Comparison of ENCODE assay signal across 10 mouse cellular contexts in genomic region chr9:30844079-30844563, GRCm38 (mm10).
DNase-seq lines count a peak whose midpoint lies in the region; ATAC-seq and TF ChIP-seq lines count a peak whose summit lies in the region.
"Had no signal": no experiment of that assay in that cellular context is flagged by ENCODE, and none has a peak within 500 bp of the region (broad histone marks: within the 10 kb centered on the region; RNA-seq: fewer than 3 reads in every experiment).

No protein-coding gene starts in this region.

- WGBS in limb, embryonic 11.5 days: 54% methylated on average over 8 of the region's 8 CpGs
- 61% methylated on average over 8 of the region's 8 CpGs for WGBS in limb, embryonic 10.5 days
- WGBS in heart, adult 2 months: 29% methylated on average over 8 of the region's 8 CpGs
- 18% methylated on average over 7 of the region's 8 CpGs for WGBS in lung, postnatal 0 days
- WGBS in midbrain, embryonic 16.5 days: 77% methylated on average over 8 of the region's 8 CpGs
- WGBS in forebrain, embryonic 15.5 days: 86% methylated on average over 8 of the region's 8 CpGs

- no peaks in the 10 kb centered on the region for H3K4me1 ChIP-seq in limb, embryonic 11.5 days (ENCODE audit: control insufficient read depth, insufficient read depth, low read length)
- peaks cover 16% of the 10 kb centered on the region for H3K4me1 ChIP-seq in limb, embryonic 10.5 days
- H3K4me1 ChIP-seq in heart, adult 2 months (ENCODE audit: control insufficient read depth, insufficient read depth, low read length): peaks cover 7% of the 10 kb centered on the region
- H3K4me1 ChIP-seq in lung, postnatal 0 days (ENCODE audit: insufficient read depth, low read depth, low read length): no peaks in the 10 kb centered on the region
- peaks cover 2% of the 10 kb centered on the region; the same call in 1 of the 2 replicates for H3K4me1 ChIP-seq in midbrain, embryonic 16.5 days (ENCODE audit: control insufficient read depth, insufficient read depth, low read length)
- H3K4me1 ChIP-seq in forebrain, embryonic 15.5 days: peaks cover 5% of the 10 kb centered on the region; the same call in 1 of the 2 replicates
- H3K4me1 ChIP-seq: liver, embryonic 15.5 days had no signal

- peak; percentile 95 for TF ChIP-seq EP300 in heart, adult 2 months (IDR thresholded peaks at IDR 0.05; ENCODE audit: insufficient read depth, low read depth, low read length)
- TF ChIP-seq EP300 in lung, postnatal 0 days (IDR thresholded peaks at IDR 0.05): peak; percentile 89

- no peak overlapping the region for H3K27ac ChIP-seq in limb, embryonic 11.5 days (replicated peaks; ENCODE audit: low read depth, low read length)
- H3K27ac ChIP-seq in limb, embryonic 10.5 days: no peak overlapping the region
- H3K27ac ChIP-seq in heart, adult 2 months: peak overlapping the region; percentile 41; the same call in 1 of the 2 replicates
- no peak overlapping the region for H3K27ac ChIP-seq in lung, postnatal 0 days (ENCODE audit: low read length)
- H3K27ac ChIP-seq in midbrain, embryonic 16.5 days (ENCODE audit: low read length): no peak overlapping the region
- no peak overlapping the region for H3K27ac ChIP-seq in forebrain, embryonic 15.5 days (replicated peaks)
- H3K27ac ChIP-seq: liver, embryonic 15.5 days had no signal

- no peak overlapping the region for H3K4me2 ChIP-seq in limb, embryonic 11.5 days (ENCODE audit: low read depth, severe bottlenecking)
- no peak overlapping the region for H3K4me2 ChIP-seq in lung, postnatal 0 days (replicated peaks; ENCODE audit: low read depth, low read length)
- no peak overlapping the region for H3K4me2 ChIP-seq in midbrain, embryonic 16.5 days (ENCODE audit: low read length)
- no peak overlapping the region for H3K4me2 ChIP-seq in forebrain, embryonic 15.5 days (replicated peaks)
- H3K4me2 ChIP-seq: liver, embryonic 15.5 days had no signal

- H3K9ac ChIP-seq in limb, embryonic 11.5 days (ENCODE audit: low read length): no peak overlapping the region
- H3K9ac ChIP-seq in heart, adult 2 months (ENCODE audit: low read depth, low read length): no peak overlapping the region
- no peak overlapping the region for H3K9ac ChIP-seq in lung, postnatal 0 days (replicated peaks; ENCODE audit: low read depth)
- H3K9ac ChIP-seq in midbrain, embryonic 16.5 days (ENCODE audit: low read depth, low read length): no peak overlapping the region
- no peak overlapping the region for H3K9ac ChIP-seq in forebrain, embryonic 15.5 days (replicated peaks)
- H3K9ac ChIP-seq: liver, embryonic 15.5 days had no signal

- intact Hi-C loops in heart, adult 2 months (cut with DNase I): loop anchor here (5.0 kb wide), 2 partner anchors 53 to 62 kb away; no protein-coding TSS in a partner anchor

- H3K9me3 ChIP-seq in limb, embryonic 11.5 days (ENCODE audit: control insufficient read depth, low read length): no peaks in the 10 kb centered on the region
- H3K9me3 ChIP-seq in limb, embryonic 10.5 days (replicated peaks): no peaks in the 10 kb centered on the region
- H3K9me3 ChIP-seq in lung, postnatal 0 days (ENCODE audit: low read length): no peaks in the 10 kb centered on the region
- H3K9me3 ChIP-seq in midbrain, embryonic 16.5 days (replicated peaks; ENCODE audit: control insufficient read depth, low read length, poor library complexity, severe bottlenecking): no peaks in the 10 kb centered on the region
- no peaks in the 10 kb centered on the region for H3K9me3 ChIP-seq in forebrain, embryonic 15.5 days
- H3K9me3 ChIP-seq: G1E; liver, embryonic 15.5 days had no signal

- no peak overlapping the region for H3K4me3 ChIP-seq in limb, embryonic 11.5 days (ENCODE audit: low read depth, low read length)
- no peak overlapping the region for H3K4me3 ChIP-seq in limb, embryonic 10.5 days
- H3K4me3 ChIP-seq in heart, adult 2 months: no peak overlapping the region
- no peak overlapping the region for H3K4me3 ChIP-seq in lung, postnatal 0 days (ENCODE audit: low read depth, low read length)
- no peak overlapping the region for H3K4me3 ChIP-seq in midbrain, embryonic 16.5 days (ENCODE audit: low read depth, low read length)
- no peak overlapping the region for H3K4me3 ChIP-seq in forebrain, embryonic 15.5 days
- H3K4me3 ChIP-seq: liver, embryonic 15.5 days had no signal

- ATAC-seq in limb, embryonic 11.5 days (ENCODE audit: insufficient number of reproducible peaks, low FRiP score, low TSS enrichment, low read depth): peak; percentile 31; the same call in 1 of the 2 replicates
- ATAC-seq in lung, postnatal 0 days: peak; percentile 93
- no peak for ATAC-seq in midbrain, embryonic 16.5 days
- ATAC-seq in forebrain, embryonic 15.5 days (replicated peaks): no peak

- 0 out of 2 replicates have a peak, but pooled peaks have one; percentile 1 for TF ChIP-seq CTCF in heart, adult 2 months (IDR thresholded peaks at IDR 0.05)
- TF ChIP-seq CTCF in lung, postnatal 0 days (IDR thresholded peaks at IDR 0.05): no peak

- no peak for TF ChIP-seq POLR2A in heart, adult 2 months (IDR thresholded peaks at IDR 0.05; ENCODE audit: insufficient read depth, low read depth, low read length)

- H3K27me3 ChIP-seq in limb, embryonic 11.5 days (ENCODE audit: control insufficient read depth, insufficient read depth, low read length): no peaks in the 10 kb centered on the region
- H3K27me3 ChIP-seq in limb, embryonic 10.5 days (ENCODE audit: low read depth, poor library complexity, severe bottlenecking): no peaks in the 10 kb centered on the region
- no peaks in the 10 kb centered on the region for H3K27me3 ChIP-seq in heart, adult 2 months (ENCODE audit: control insufficient read depth, insufficient read depth, low read length)
- H3K27me3 ChIP-seq in lung, postnatal 0 days (replicated peaks; ENCODE audit: insufficient read depth, low read length): no peaks in the 10 kb centered on the region
- H3K27me3 ChIP-seq in midbrain, embryonic 16.5 days (ENCODE audit: control insufficient read depth, insufficient read depth, low read depth, low read length): no peaks in the 10 kb centered on the region
- no peaks in the 10 kb centered on the region for H3K27me3 ChIP-seq in forebrain, embryonic 15.5 days
- H3K27me3 ChIP-seq: liver, embryonic 15.5 days had no signal

- H3K36me3 ChIP-seq in limb, embryonic 11.5 days (ENCODE audit: control insufficient read depth, insufficient read depth, low read length): no peaks in the 10 kb centered on the region
- no peaks in the 10 kb centered on the region for H3K36me3 ChIP-seq in limb, embryonic 10.5 days
- peaks cover 6% of the 10 kb centered on the region; the same call in 1 of the 2 replicates for H3K36me3 ChIP-seq in heart, adult 2 months (ENCODE audit: control insufficient read depth, insufficient read depth, low read length)
- no peaks in the 10 kb centered on the region for H3K36me3 ChIP-seq in lung, postnatal 0 days (ENCODE audit: insufficient read depth, low read length)
- no peaks in the 10 kb centered on the region for H3K36me3 ChIP-seq in midbrain, embryonic 16.5 days (ENCODE audit: control insufficient read depth, insufficient read depth, low read length)
- H3K36me3 ChIP-seq in forebrain, embryonic 15.5 days: no peaks in the 10 kb centered on the region
- H3K36me3 ChIP-seq: G1E; liver, embryonic 15.5 days had no signal

- no peak for DNase-seq in limb, embryonic 11.5 days (ENCODE audit: low spot score)
- DNase-seq in limb, embryonic 10.5 days (ENCODE audit: low spot score): no peak
- peak; percentile 16 for DNase-seq in embryo, embryonic 11 days
- DNase-seq in heart, adult 2 months: peak; percentile 78 to 89
- DNase-seq in lung, postnatal 0 days (ENCODE audit: low spot score): peak; percentile 90
- DNase-seq in layer of hippocampus, postnatal 10 days (ENCODE audit: low spot score in 2 of 2): no peak

- H3K79me2 ChIP-seq in heart, adult 2 months (replicated peaks; ENCODE audit: control insufficient read depth, insufficient read depth, low read length): no peaks in the 10 kb centered on the region

Comparison
In these comparisons a context has a peak if more than half of its experiments do, and no peak if none do; other contexts are left out.
1. ATAC-seq: peak in limb, embryonic 11.5 days (single experiment) and lung, postnatal 0 days (single experiment); none in midbrain, embryonic 16.5 days (single experiment) and forebrain, embryonic 15.5 days (single experiment).
2. DNase-seq: peak in embryo, embryonic 11 days (single experiment), heart, adult 2 months (2 of 2) and lung, postnatal 0 days (single experiment); none in limb, embryonic 11.5 days (single experiment), limb, embryonic 10.5 days (single experiment) and layer of hippocampus, postnatal 10 days (0 of 2).